Mouse (Mus musculus) liver (tissue): ENCODE results near the gene Abhd8.

Experiments
- DNase-seq: peaks from one replicate; pipeline ENCODE4 v3.0.0-alpha.2; 2020; ENCODE audit warnings: mixed read lengths

The Abhd8 gene

GRCm38 (mm10) chr8:71463188-71464033 is at the start of gene Abhd8:
Abhd8 (minus strand) TSS chr8:71463655.
- DNase-seq: peak; percentile 99

GRCm38 (mm10) chr8:71511644-71512043 is 48.2 kb upstream of the Abhd8 start, which contains the start of gene Plvap:
Plvap (minus strand) TSS chr8:71511752.
- peak; percentile 79 for DNase-seq

GRCm38 (mm10) chr8:71509316-71509715 is 45.9 kb upstream of the Abhd8 start:
- DNase-seq: no peak

GRCm38 (mm10) chr8:71507589-71508104 is 44.2 kb upstream of the Abhd8 start:
- peak; percentile 79 for DNase-seq

- DNase-seq: no peak
These were observed 42.5 kb upstream of the Abhd8 start for GRCm38 (mm10) chr8:71505979-71506378.

- no peak for DNase-seq
These were observed 41.9 kb upstream of the Abhd8 start for GRCm38 (mm10) chr8:71505326-71505725.

GRCm38 (mm10) chr8:71504349-71504748 is 40.9 kb upstream of the Abhd8 start:
- no peak for DNase-seq

GRCm38 (mm10) chr8:71498816-71499690 is 35.6 kb upstream of the Abhd8 start:
- DNase-seq: peak; percentile 37

- DNase-seq: no peak
These were observed 34.5 kb upstream of the Abhd8 start for GRCm38 (mm10) chr8:71497881-71498501.

GRCm38 (mm10) chr8:71497077-71497645 is 33.7 kb upstream of the Abhd8 start:
- DNase-seq: no peak

GRCm38 (mm10) chr8:71496481-71496880 is 33.0 kb upstream of the Abhd8 start:
- peak; percentile 53 for DNase-seq

GRCm38 (mm10) chr8:71495811-71496210 is 32.4 kb upstream of the Abhd8 start:
- no peak for DNase-seq

GRCm38 (mm10) chr8:71495039-71495438 is 31.6 kb upstream of the Abhd8 start:
- peak; percentile 83 for DNase-seq

- peak; percentile 85 for DNase-seq
These were observed 25.0 kb upstream of the Abhd8 start for GRCm38 (mm10) chr8:71488454-71488853.

- DNase-seq: peak; percentile 78
These were observed 24.4 kb upstream of the Abhd8 start, which contains the start of gene Gtpbp3 for GRCm38 (mm10) chr8:71487691-71488445. Gtpbp3 (plus strand) TSS chr8:71488103.

- DNase-seq: no peak
These were observed 22.7 kb upstream of the Abhd8 start for GRCm38 (mm10) chr8:71486136-71486529.

- peak; percentile 77 for DNase-seq
These were observed 22.0 kb upstream of the Abhd8 start, which contains the start of gene Ano8 for GRCm38 (mm10) chr8:71485142-71486135. Ano8 (minus strand) TSS chr8:71485963.

- no peak for DNase-seq
These were observed 21.3 kb upstream of the Abhd8 start for GRCm38 (mm10) chr8:71484736-71485135.

- peak; percentile 79 for DNase-seq
These were observed 20.5 kb upstream of the Abhd8 start for GRCm38 (mm10) chr8:71483932-71484331.

- no peak for DNase-seq
These were observed 15.5 kb upstream of the Abhd8 start for GRCm38 (mm10) chr8:71478943-71479342.
